Mouse (Mus musculus): ENCODE results near the gene Cebpzos. TPM values are rescaled to one million over a fixed set of nuclear protein-coding genes. Genes with fewer than 3 reads are reported as not detected.

The Cebpzos gene
- total RNA-seq, 2 experiments from 2014 or later: 28.9 to 67.2 TPM

- ATAC-seq (replicated peaks; ENCODE audit: poor library complexity): no peak
Observed at GRCm38 (mm10) chr17:78937229-78937853, 21.0 kb downstream of the Cebpzos start.

DNA sequence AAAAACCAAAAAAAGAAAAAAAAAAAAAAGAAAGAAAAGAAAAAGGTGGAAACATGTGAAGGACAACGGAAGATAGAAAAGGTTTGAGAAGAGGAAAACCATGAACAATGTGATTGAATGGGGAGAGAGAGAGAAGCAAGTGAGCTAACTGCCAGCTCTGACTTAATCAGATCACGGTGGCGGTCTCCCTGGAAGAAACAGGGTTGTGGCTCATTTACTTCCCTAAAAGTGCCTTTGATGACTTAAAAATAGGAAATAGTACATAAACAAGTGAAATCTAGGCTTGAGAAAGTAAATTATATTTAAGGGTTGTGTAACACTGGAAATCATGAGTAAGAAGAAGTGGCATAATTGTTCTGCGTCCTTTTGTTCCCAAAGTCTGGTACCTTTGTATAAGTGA, 22.6 kb downstream of the Cebpzos start:
- peak; percentile 46 for ATAC-seq (replicated peaks; ENCODE audit: poor library complexity)

DNA sequence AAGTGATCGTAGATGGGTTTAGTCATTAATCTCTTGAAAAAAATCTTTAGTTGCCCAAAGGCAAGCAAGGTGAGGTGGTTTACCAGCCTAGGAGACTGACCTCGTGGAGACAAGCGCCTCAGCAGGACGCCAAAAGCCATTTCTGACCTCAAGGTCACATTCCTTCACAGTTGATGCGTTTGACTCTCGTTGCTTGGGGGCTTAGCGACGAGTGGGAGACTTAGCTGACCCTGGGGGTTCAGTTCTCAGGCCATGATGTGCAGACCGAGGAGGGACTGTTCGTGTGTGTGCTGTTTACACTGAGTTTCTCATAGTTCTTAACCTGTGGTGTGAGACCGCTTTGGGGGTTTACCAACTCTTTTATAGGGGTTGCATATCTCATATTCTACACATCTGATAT, 26.3 kb downstream of the Cebpzos start:
- no peak for ATAC-seq (replicated peaks; ENCODE audit: poor library complexity)

GRCm38 (mm10) chr17:78951225-78951624, 34.9 kb downstream of the Cebpzos start:
- ATAC-seq (replicated peaks; ENCODE audit: poor library complexity): no peak

DNA sequence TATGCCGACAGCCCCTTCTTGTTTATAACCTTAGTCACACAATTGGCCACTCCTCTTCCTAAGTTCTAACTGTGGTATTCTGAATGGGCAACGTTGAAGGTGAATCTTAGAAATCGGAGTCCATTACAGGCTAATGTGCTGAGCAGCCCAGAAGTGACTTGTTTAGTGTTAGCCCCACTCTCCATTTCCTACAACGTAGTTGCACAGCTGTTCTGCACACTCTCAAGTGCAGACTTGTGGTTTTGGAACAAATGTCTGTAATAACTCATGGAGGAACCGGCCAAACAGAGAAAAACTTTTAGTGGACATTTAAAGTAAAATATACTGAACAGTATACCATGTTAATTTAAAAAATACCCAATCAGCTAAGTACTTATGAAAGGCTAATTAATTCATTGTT, 35.8 kb downstream of the Cebpzos start:
- no peak for ATAC-seq (replicated peaks; ENCODE audit: poor library complexity)

- no peak for ATAC-seq (replicated peaks; ENCODE audit: poor library complexity)
Observed at GRCm38 (mm10) chr17:78953240-78953639, 36.9 kb downstream of the Cebpzos start.

GRCm38 (mm10) chr17:78959473-78959872, 43.2 kb downstream of the Cebpzos start:
- ATAC-seq (replicated peaks; ENCODE audit: poor library complexity): 0 out of 2 replicates have a peak, but pooled peaks have one; percentile 29

- ATAC-seq (replicated peaks; ENCODE audit: poor library complexity): no peak
Observed at GRCm38 (mm10) chr17:78964387-78964786, 48.1 kb downstream of the Cebpzos start.

GRCm38 (mm10) chr17:78966092-78966883, 50.0 kb downstream of the Cebpzos start:
- peak; percentile 79 for ATAC-seq (replicated peaks; ENCODE audit: poor library complexity)

- ATAC-seq (replicated peaks; ENCODE audit: poor library complexity): no peak
Observed at GRCm38 (mm10) chr17:78968500-78968899, 52.2 kb downstream of the Cebpzos start.

Other genes with a start within 250 kb of the Cebpzos start
- gene Strn, start 179.3 kb upstream of the Cebpzos start, total RNA-seq (2015): 21.0 and 21.9 TPM in 2 replicates
- gene Strn, start 179.3 kb upstream of the Cebpzos start, total RNA-seq (2017): 35.2 and 42.5 TPM in 2 replicates
- gene Heatr5b, start 81.1 kb upstream of the Cebpzos start, total RNA-seq (2015): 20.9 and 26.2 TPM in 2 replicates
- gene Heatr5b, start 81.1 kb upstream of the Cebpzos start, total RNA-seq (2017): 16.6 and 19.3 TPM in 2 replicates
- 16.2 and 30.3 TPM in 2 replicates for gene Gpatch11, start 80.9 kb upstream of the Cebpzos start, total RNA-seq (2015)
- gene Gpatch11, start 80.9 kb upstream of the Cebpzos start, total RNA-seq (2017): 27.9 and 31.7 TPM in 2 replicates
- gene Eif2ak2, start 33.9 kb upstream of the Cebpzos start, total RNA-seq (2015): 18.8 and 20.7 TPM in 2 replicates
- 33.0 and 45.3 TPM in 2 replicates for gene Eif2ak2, start 33.9 kb upstream of the Cebpzos start, total RNA-seq (2017)
- not detected in 2 replicates for gene Sult6b1, start 9.5 kb upstream of the Cebpzos start, total RNA-seq (2015)
- gene Sult6b1, start 9.5 kb upstream of the Cebpzos start, total RNA-seq (2017): not detected in 2 replicates
- 68.7 and 78.1 TPM in 2 replicates for gene Cebpz, start 20.6 kb downstream of the Cebpzos start, total RNA-seq (2015)
- gene Cebpz, start 20.6 kb downstream of the Cebpzos start, total RNA-seq (2017): 101 and 183 TPM in 2 replicates
- 43.5 and 57.6 TPM in 2 replicates for gene Ndufaf7, start 20.6 kb downstream of the Cebpzos start, total RNA-seq (2015)
- 36.2 and 42.6 TPM in 2 replicates for gene Ndufaf7, start 20.6 kb downstream of the Cebpzos start, total RNA-seq (2017)
- gene Prkd3, start 104.3 kb downstream of the Cebpzos start, total RNA-seq (2015): 38.1 and 42.1 TPM in 2 replicates
- 40.9 and 42.0 TPM in 2 replicates for gene Prkd3, start 104.3 kb downstream of the Cebpzos start, total RNA-seq (2017)
- gene Qpct, start 135.4 kb downstream of the Cebpzos start, total RNA-seq (2015): 0.47 and 4.9 TPM in 2 replicates
- 1.2 and 1.6 TPM in 2 replicates for gene Qpct, start 135.4 kb downstream of the Cebpzos start, total RNA-seq (2017)